Mouse (Mus musculus): ENCODE data around the gene Cdk16.

Gene Cdk16

GRCm38 (mm10) chrX:20687519-20688067 lies at the start of gene Cdk16:
Cdk16 (plus strand) TSS chrX:20687954.
- DNase-seq (ENCODE audit: low spot score) = peak; percentile 55

- no peak for DNase-seq (ENCODE audit: low spot score)
Measured at GRCm38 (mm10) chrX:20638141-20638540, 49.6 kb upstream of the Cdk16 start.

- no peak for DNase-seq (ENCODE audit: low spot score)
Measured at GRCm38 (mm10) chrX:20644780-20645179, 43.0 kb upstream of the Cdk16 start.

- DNase-seq (ENCODE audit: low spot score) = no peak
Measured at GRCm38 (mm10) chrX:20657593-20657992, 30.2 kb upstream of the Cdk16 start.

GRCm38 (mm10) chrX:20658026-20658652 lies 29.6 kb upstream of the Cdk16 start, which contains the start of gene Uba1:
Uba1 (plus strand) TSS chrX:20658326.
- peak; percentile 33 for DNase-seq (ENCODE audit: low spot score)

GRCm38 (mm10) chrX:20658891-20659406 lies 28.8 kb upstream of the Cdk16 start:
- DNase-seq (ENCODE audit: low spot score) = no peak

- no peak for DNase-seq (ENCODE audit: low spot score)
Measured at GRCm38 (mm10) chrX:20662317-20662715, 25.4 kb upstream of the Cdk16 start.

GRCm38 (mm10) chrX:20662716-20663443 lies 24.9 kb upstream of the Cdk16 start:
- peak; percentile 72 for DNase-seq (ENCODE audit: low spot score)

- DNase-seq (ENCODE audit: low spot score) = no peak
Measured at GRCm38 (mm10) chrX:20663444-20663790, 24.3 kb upstream of the Cdk16 start.

GRCm38 (mm10) chrX:20688068-20688547 lies 354 bp downstream of the Cdk16 start:
- DNase-seq (ENCODE audit: low spot score) = peak; percentile 57

GRCm38 (mm10) chrX:20688615-20689014 lies 861 bp downstream of the Cdk16 start:
- DNase-seq (ENCODE audit: low spot score) = peak; percentile 33

- DNase-seq (ENCODE audit: low spot score) = no peak
Measured at GRCm38 (mm10) chrX:20691566-20691965, 3.8 kb downstream of the Cdk16 start.

GRCm38 (mm10) chrX:20692616-20693015 lies 4.9 kb downstream of the Cdk16 start:
- no peak for DNase-seq (ENCODE audit: low spot score)

GRCm38 (mm10) chrX:20695842-20696241 lies 8.1 kb downstream of the Cdk16 start:
- DNase-seq (ENCODE audit: low spot score) = no peak

GRCm38 (mm10) chrX:20703741-20704290 lies 16.1 kb downstream of the Cdk16 start, which contains the start of gene Usp11:
Usp11 (plus strand) TSS chrX:20703906.
- peak; percentile 18 for DNase-seq (ENCODE audit: low spot score)

- DNase-seq (ENCODE audit: low spot score) = peak; percentile 45
Measured at GRCm38 (mm10) chrX:20704295-20705082, 16.7 kb downstream of the Cdk16 start.

GRCm38 (mm10) chrX:20705083-20705402 lies 17.3 kb downstream of the Cdk16 start:
- no peak for DNase-seq (ENCODE audit: low spot score)

- DNase-seq (ENCODE audit: low spot score) = no peak
Measured at GRCm38 (mm10) chrX:20728681-20729080, 40.9 kb downstream of the Cdk16 start.

GRCm38 (mm10) chrX:20730048-20730447 lies 42.3 kb downstream of the Cdk16 start:
- DNase-seq (ENCODE audit: low spot score) = peak; percentile 5

GRCm38 (mm10) chrX:20736479-20736878 lies 48.7 kb downstream of the Cdk16 start:
- DNase-seq (ENCODE audit: low spot score) = no peak

- DNase-seq (ENCODE audit: low spot score) = no peak
Measured at GRCm38 (mm10) chrX:20748829-20749228, 61.1 kb downstream of the Cdk16 start.

All from ovary, postnatal 14 days (tissue).